Mouse (Mus musculus): ENCODE results near the gene Psmc3. TPM values are rescaled to one million over a fixed set of nuclear protein-coding genes. Genes with fewer than 3 reads are reported as not detected.
A peak's percentile ranks its signal among the peaks of the same experiment; 100 is the strongest.

Gene Psmc3
- total and polyA plus RNA-seq, 3 experiments, result 112 to 252 (median 216) TPM

GRCm38 (mm10) chr2:91062779-91063606 is 9.2 kb downstream of the Psmc3 start:
- WGBS, result 87% methylated on average over 16 of the region's 16 CpGs
- Histone ChIP-seq H3K36me3 (ENCODE audit: control insufficient read depth, insufficient read depth, low read length) (0 out of 2 replicates have a peak, but pooled peaks cover 4% of the 10 kb centered on the region), H3K9ac (ENCODE audit: low read depth, low read length) (no peak overlapping the region)

GRCm38 (mm10) chr2:91064211-91064610 is 10.4 kb downstream of the Psmc3 start:
- intact Hi-C loops (cut with DNase I), result no loop called here
- 0 out of 2 replicates have a peak, but pooled peaks cover 4% of the 10 kb centered on the region for H3K36me3 ChIP-seq (ENCODE audit: control insufficient read depth, insufficient read depth, low read length)
- H3K9ac ChIP-seq (ENCODE audit: low read depth, low read length), result no peak overlapping the region
- no peak for TF ChIP-seq POLR2A (IDR thresholded peaks at IDR 0.05; ENCODE audit: insufficient read depth, low read depth, low read length)
- TF ChIP-seq EP300 (IDR thresholded peaks at IDR 0.05; ENCODE audit: insufficient read depth, low read depth, low read length), result no peak
- peak; percentile 13; the same call in 1 of the 2 replicates for TF ChIP-seq CTCF (IDR thresholded peaks at IDR 0.05)
- no peak overlapping the region for H3K27ac ChIP-seq
- 86% methylated on average over 6 of the region's 6 CpGs for WGBS
- no peaks in the 10 kb centered on the region for H3K79me2 ChIP-seq (replicated peaks; ENCODE audit: control insufficient read depth, insufficient read depth, low read length)
- H3K4me3 ChIP-seq, result no peak overlapping the region
- H3K27me3 ChIP-seq (ENCODE audit: control insufficient read depth, insufficient read depth, low read length), result no peaks in the 10 kb centered on the region
- H3K4me1 ChIP-seq (ENCODE audit: control insufficient read depth, insufficient read depth, low read length), result peaks cover 6% of the 10 kb centered on the region
- DNase-seq, result no peak

More at GRCm38 (mm10) chr2:91062779-91063606, 9.2 kb downstream of the Psmc3 start:
- Histone ChIP-seq H3K79me2 (replicated peaks; ENCODE audit: control insufficient read depth, insufficient read depth, low read length) (no peaks in the 10 kb centered on the region), H3K27me3 (ENCODE audit: control insufficient read depth, insufficient read depth, low read length) (no peaks in the 10 kb centered on the region), H3K4me3 (no peak overlapping the region), H3K4me1 (ENCODE audit: control insufficient read depth, insufficient read depth, low read length) (peaks cover 6% of the 10 kb centered on the region), H3K27ac (no peak overlapping the region)
- no peak for DNase-seq
- intact Hi-C loops (cut with DNase I), result no loop called here
- TF ChIP-seq POLR2A (IDR thresholded peaks at IDR 0.05; ENCODE audit: insufficient read depth, low read depth, low read length) (no peak), CTCF (IDR thresholded peaks at IDR 0.05) (no peak), EP300 (IDR thresholded peaks at IDR 0.05; ENCODE audit: insufficient read depth, low read depth, low read length) (no peak)

GRCm38 (mm10) chr2:91065544-91065943 is 11.7 kb downstream of the Psmc3 start:
- Histone ChIP-seq H3K9ac (ENCODE audit: low read depth, low read length) (no peak overlapping the region), H3K79me2 (replicated peaks; ENCODE audit: control insufficient read depth, insufficient read depth, low read length) (no peaks in the 10 kb centered on the region), H3K27ac (no peak overlapping the region), H3K27me3 (ENCODE audit: control insufficient read depth, insufficient read depth, low read length) (no peaks in the 10 kb centered on the region), H3K4me3 (no peak overlapping the region), H3K4me1 (ENCODE audit: control insufficient read depth, insufficient read depth, low read length) (peaks cover 8% of the 10 kb centered on the region), H3K36me3 (ENCODE audit: control insufficient read depth, insufficient read depth, low read length) (0 out of 2 replicates have a peak, but pooled peaks cover 4% of the 10 kb centered on the region)
- intact Hi-C loops (cut with DNase I), result loop anchor here (5.0 kb wide), 1 partner anchor 123 kb away; the partner anchor contains the start of gene Celf1
- peak; percentile 44 to 48 for DNase-seq
- 50% methylated on average over 3 of the region's 3 CpGs for whole genome bisulfite sequencing
- peak; percentile 78 for TF ChIP-seq CTCF (IDR thresholded peaks at IDR 0.05)
- no peak for TF ChIP-seq POLR2A (IDR thresholded peaks at IDR 0.05; ENCODE audit: insufficient read depth, low read depth, low read length)

- Histone ChIP-seq H3K4me1 (ENCODE audit: control insufficient read depth, insufficient read depth, low read length) (peaks cover 6% of the 10 kb centered on the region), H3K4me3 (no peak overlapping the region), H3K36me3 (ENCODE audit: control insufficient read depth, insufficient read depth, low read length) (0 out of 2 replicates have a peak, but pooled peaks cover 2% of the 10 kb centered on the region), H3K27me3 (ENCODE audit: control insufficient read depth, insufficient read depth, low read length) (no peaks in the 10 kb centered on the region), H3K79me2 (replicated peaks; ENCODE audit: control insufficient read depth, insufficient read depth, low read length) (no peaks in the 10 kb centered on the region), H3K9ac (ENCODE audit: low read depth, low read length) (no peak overlapping the region), H3K27ac (no peak overlapping the region)
- WGBS, result 55% methylated on average over 3 of the region's 3 CpGs
- intact Hi-C loops (cut with DNase I), result loop anchor here (5.0 kb wide), 1 partner anchor 124 kb away; the partner anchor contains the start of gene Celf1
- DNase-seq, result no peak
- TF ChIP-seq CTCF (IDR thresholded peaks at IDR 0.05) (no peak), EP300 (IDR thresholded peaks at IDR 0.05; ENCODE audit: insufficient read depth, low read depth, low read length) (0 out of 2 replicates have a peak, but pooled peaks have one; percentile 27)
Measured at GRCm38 (mm10) chr2:91066455-91066854, 12.6 kb downstream of the Psmc3 start.

- intact Hi-C loops (cut with DNase I), result loop anchor here (5.0 kb wide), 1 partner anchor 126 kb away; the partner anchor contains the start of gene Celf1
- no peaks in the 10 kb centered on the region for H3K36me3 ChIP-seq (ENCODE audit: control insufficient read depth, insufficient read depth, low read length)
- TF ChIP-seq POLR2A (IDR thresholded peaks at IDR 0.05; ENCODE audit: insufficient read depth, low read depth, low read length), result no peak
- no peak for TF ChIP-seq CTCF (IDR thresholded peaks at IDR 0.05)
- no peak for TF ChIP-seq EP300 (IDR thresholded peaks at IDR 0.05; ENCODE audit: insufficient read depth, low read depth, low read length)
- H3K27me3 ChIP-seq (ENCODE audit: control insufficient read depth, insufficient read depth, low read length), result no peaks in the 10 kb centered on the region
- no peak overlapping the region for H3K27ac ChIP-seq
- WGBS, result 64% methylated on average over 13 of the region's 13 CpGs
- no peak for DNase-seq
- H3K79me2 ChIP-seq (replicated peaks; ENCODE audit: control insufficient read depth, insufficient read depth, low read length), result no peaks in the 10 kb centered on the region
- H3K9ac ChIP-seq (ENCODE audit: low read depth, low read length), result no peak overlapping the region; the same call in 1 of the 2 replicates
- no peak overlapping the region for H3K4me3 ChIP-seq
- peaks cover 6% of the 10 kb centered on the region for H3K4me1 ChIP-seq (ENCODE audit: control insufficient read depth, insufficient read depth, low read length)
Measured at GRCm38 (mm10) chr2:91068162-91068871, 14.5 kb downstream of the Psmc3 start.
